Mouse (Mus musculus) c-Kit-positive CD71-positive TER-119-negative erythroid progenitor cells, embryonic 14.5 days (primary cell): ENCODE results near the gene Map3k21.
A peak's percentile ranks its signal among the peaks of the same experiment; 100 is the strongest.

Experiments
- DNase-seq: peaks from one replicate; pipeline ENCODE4 v3.0.0-alpha.2; 2013; ENCODE audit warnings: low read depth

Gene Map3k21

GRCm38 (mm10) chr8:125910365-125911228 lies at the start of gene Map3k21:
TSS of gene Map3k21 (plus strand) at chr8:125910450.
- DNase-seq: no peak

GRCm38 (mm10) chr8:125866125-125866524 lies 44.1 kb upstream of the Map3k21 start:
- no peak for DNase-seq

GRCm38 (mm10) chr8:125868552-125868951 lies 41.7 kb upstream of the Map3k21 start:
- DNase-seq: no peak

- DNase-seq: peak; percentile 28
These were observed 40.5 kb upstream of the Map3k21 start for GRCm38 (mm10) chr8:125869739-125870138.

- DNase-seq: no peak
These were observed 40.0 kb upstream of the Map3k21 start for GRCm38 (mm10) chr8:125870179-125870702.

GRCm38 (mm10) chr8:125870821-125871321 lies 39.4 kb upstream of the Map3k21 start:
- peak; percentile 24 for DNase-seq

- no peak for DNase-seq
These were observed 37.6 kb upstream of the Map3k21 start for GRCm38 (mm10) chr8:125872501-125873249.

- no peak for DNase-seq
These were observed 37.1 kb upstream of the Map3k21 start for GRCm38 (mm10) chr8:125873250-125873534.

- no peak for DNase-seq
These were observed 29.8 kb upstream of the Map3k21 start for GRCm38 (mm10) chr8:125880447-125880846.

GRCm38 (mm10) chr8:125887549-125887948 lies 22.7 kb upstream of the Map3k21 start:
- no peak for DNase-seq

GRCm38 (mm10) chr8:125889920-125890319 lies 20.3 kb upstream of the Map3k21 start:
- no peak for DNase-seq

- no peak for DNase-seq
These were observed 12.9 kb upstream of the Map3k21 start for GRCm38 (mm10) chr8:125897388-125897787.

- DNase-seq: no peak
These were observed 12.1 kb upstream of the Map3k21 start, which contains the start of gene Pcnx2 for GRCm38 (mm10) chr8:125897868-125898788. TSS of gene Pcnx2 (minus strand) at chr8:125898317.

GRCm38 (mm10) chr8:125898899-125899298 lies 11.4 kb upstream of the Map3k21 start:
- DNase-seq: peak; percentile 39

- no peak for DNase-seq
These were observed 9.1 kb upstream of the Map3k21 start for GRCm38 (mm10) chr8:125901167-125901566.

- DNase-seq: no peak
These were observed 7.7 kb upstream of the Map3k21 start for GRCm38 (mm10) chr8:125902521-125902920.

GRCm38 (mm10) chr8:125905341-125905740 lies 4.9 kb upstream of the Map3k21 start:
- no peak for DNase-seq

- DNase-seq: no peak
These were observed 2.9 kb upstream of the Map3k21 start for GRCm38 (mm10) chr8:125907311-125907710.

- no peak for DNase-seq
These were observed 437 bp upstream of the Map3k21 start for GRCm38 (mm10) chr8:125909661-125910364.

GRCm38 (mm10) chr8:125911229-125911580 lies 955 bp downstream of the Map3k21 start:
- no peak for DNase-seq

GRCm38 (mm10) chr8:125913206-125913605 lies 3.0 kb downstream of the Map3k21 start:
- no peak for DNase-seq
